Mouse (Mus musculus) bone marrow, adult 2 months (tissue): ENCODE data around the gene Mllt6.

Experiments
- CTCF ChIP-seq: fragments of 200-500 bp; IDR thresholded peaks from 2 replicates; pipeline ENCODE4 v1.5.1; 2011; ENCODE audit warnings: low read length, control low read depth; ENCODE audit not compliant: control insufficient read depth, insufficient read depth
- POLR2A ChIP-seq: fragments of 200-500 bp; IDR thresholded peaks from 2 replicates; pipeline ENCODE4 v1.6.1; 2011; ENCODE audit warnings: low read depth, mild to moderate bottlenecking, control low read depth, low read length, borderline replicate concordance; ENCODE audit not compliant: control insufficient read depth

GRCm38 (mm10) chr11:97641668-97642067, 21.5 kb upstream of the Mllt6 start:
- TF ChIP-seq CTCF = no peak
- TF ChIP-seq POLR2A = no peak
